Mouse (Mus musculus): ENCODE results near the gene Gm17374. TPM values are rescaled to one million over a fixed set of nuclear protein-coding genes. Genes with fewer than 3 reads are reported as not detected.
"Not testable (repeated sequence)": the region's sequence is repeated elsewhere in the genome, so short reads cannot be mapped to it uniquely, and the experiment has no call there.

The Gm17374 gene
- not detected for total RNA-seq (2021)
- long read RNA-seq: 0 reads

- not testable (repeated sequence) for DNase-seq (ENCODE audit: low spot score in 2 of 2)
These were observed at the start of gene Gm17374 for GRCm38 (mm10) chr2:140151743-140152142. Gm17374 (plus strand) TSS chr2:140152043.

- no peak for DNase-seq (ENCODE audit: low spot score in 2 of 2)
These were observed 46.9 kb upstream of the Gm17374 start for GRCm38 (mm10) chr2:140104951-140105350.

GRCm38 (mm10) chr2:140107641-140108040 lies 44.2 kb upstream of the Gm17374 start:
- no peak for DNase-seq (ENCODE audit: low spot score in 2 of 2)

- DNase-seq (ENCODE audit: low spot score in 2 of 2): no peak
These were observed 42.9 kb upstream of the Gm17374 start for GRCm38 (mm10) chr2:140108945-140109344.

- peak; percentile 36 to 42 for DNase-seq (ENCODE audit: low spot score in 2 of 2)
These were observed 38.0 kb upstream of the Gm17374 start for GRCm38 (mm10) chr2:140113851-140114250.

- DNase-seq (ENCODE audit: low spot score in 2 of 2): no peak
These were observed 26.3 kb upstream of the Gm17374 start for GRCm38 (mm10) chr2:140125516-140125915.

- DNase-seq (ENCODE audit: low spot score in 2 of 2): no peak
These were observed 7.4 kb downstream of the Gm17374 start for GRCm38 (mm10) chr2:140159186-140159730.

GRCm38 (mm10) chr2:140163351-140163854 lies 11.6 kb downstream of the Gm17374 start:
- DNase-seq (ENCODE audit: low spot score in 2 of 2): no peak

GRCm38 (mm10) chr2:140169057-140169456 lies 17.2 kb downstream of the Gm17374 start:
- no peak for DNase-seq (ENCODE audit: low spot score in 2 of 2)

- peak; percentile 96 to 97 for DNase-seq (ENCODE audit: low spot score in 2 of 2)
These were observed 18.4 kb downstream of the Gm17374 start, which contains the start of the genes Esf1 and Ndufaf5 for GRCm38 (mm10) chr2:140170127-140170802. Esf1 (minus strand) TSS chr2:140170564. Ndufaf5 (plus strand) TSS chr2:140170649.

GRCm38 (mm10) chr2:140170803-140171553 lies 19.1 kb downstream of the Gm17374 start:
- peak in 1 of 2 experiments; percentile 10 for DNase-seq (ENCODE audit: low spot score in 2 of 2)

GRCm38 (mm10) chr2:140185685-140186210 lies 33.9 kb downstream of the Gm17374 start:
- DNase-seq (ENCODE audit: low spot score in 2 of 2): not testable (repeated sequence)

GRCm38 (mm10) chr2:140200713-140201112 lies 48.9 kb downstream of the Gm17374 start:
- DNase-seq (ENCODE audit: low spot score in 2 of 2): no peak

GRCm38 (mm10) chr2:140202573-140202972 lies 50.7 kb downstream of the Gm17374 start:
- no peak for DNase-seq (ENCODE audit: low spot score in 2 of 2)

Other genes with a start within 250 kb of the Gm17374 start
- gene Tasp1, start 85.2 kb upstream of the Gm17374 start, total RNA-seq (2021): 10 to 100 TPM; 29.0 to 33.6 TPM
- 10 to 100 TPM; 21.4 to 22.6 TPM for gene Esf1, start 18.5 kb downstream of the Gm17374 start, total RNA-seq (2021)
- gene Ndufaf5, start 18.6 kb downstream of the Gm17374 start, total RNA-seq (2021): 10 to 100 TPM; 51.7 to 53.3 TPM
- not detected for gene Sel1l2, start 237.7 kb downstream of the Gm17374 start, total RNA-seq (2021)
- 10 to 100 TPM; 58.4 to 70.5 TPM for gene Macrod2, start 243.3 kb downstream of the Gm17374 start, total RNA-seq (2021)

Data from layer of hippocampus, postnatal 10 days (tissue).